Mouse (Mus musculus): Measurements from ENCODE around the gene Ttc21a.
"Not testable (repeated sequence)": the region's sequence is repeated elsewhere in the genome, so short reads cannot be mapped to it uniquely, and the experiment has no call there.

The Ttc21a gene

DNA sequence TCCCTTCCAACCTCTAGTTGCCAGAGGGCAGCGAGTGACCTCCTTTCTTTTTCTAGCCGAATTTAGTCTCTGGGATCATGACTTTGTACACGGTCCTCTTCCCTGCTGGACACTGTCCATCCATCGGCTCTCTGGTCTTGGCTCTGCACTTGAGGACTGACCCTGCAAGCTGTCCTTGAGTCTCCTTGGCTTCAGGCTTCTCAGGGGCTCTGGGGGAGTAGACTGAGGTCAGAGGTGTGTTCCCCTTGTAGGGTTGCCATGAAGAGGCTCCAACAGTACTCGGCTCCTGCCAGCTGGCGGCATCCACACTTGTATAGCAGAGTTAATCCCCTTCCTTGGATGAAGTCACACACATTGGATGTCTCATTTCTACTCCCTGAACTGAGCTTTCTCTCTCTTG, 62.2 kb downstream of the Ttc21a start:
- no peak for DNase-seq (ENCODE audit: low spot score in 2 of 2)

DNA sequence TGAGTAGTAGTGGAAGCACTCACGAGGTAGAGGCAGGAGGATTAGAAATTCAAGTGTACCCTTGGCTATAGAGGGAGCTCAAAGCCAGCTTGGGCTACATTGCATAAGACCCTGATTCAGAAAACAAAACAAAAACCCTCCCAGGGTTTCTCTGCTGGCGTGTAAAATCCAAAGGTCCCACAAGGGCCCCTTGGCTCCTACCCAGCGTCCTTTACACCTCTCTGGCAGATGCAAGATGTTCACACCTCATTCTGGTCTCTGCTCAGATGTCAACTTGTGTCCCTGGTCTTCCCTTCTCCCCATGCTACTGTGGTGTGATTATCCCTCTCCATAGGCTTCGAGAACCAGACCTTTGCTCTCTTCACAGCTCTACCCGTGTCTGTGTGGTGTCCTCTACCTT, 63.4 kb downstream of the Ttc21a start:
- no peak for DNase-seq (ENCODE audit: low spot score in 2 of 2)

DNA sequence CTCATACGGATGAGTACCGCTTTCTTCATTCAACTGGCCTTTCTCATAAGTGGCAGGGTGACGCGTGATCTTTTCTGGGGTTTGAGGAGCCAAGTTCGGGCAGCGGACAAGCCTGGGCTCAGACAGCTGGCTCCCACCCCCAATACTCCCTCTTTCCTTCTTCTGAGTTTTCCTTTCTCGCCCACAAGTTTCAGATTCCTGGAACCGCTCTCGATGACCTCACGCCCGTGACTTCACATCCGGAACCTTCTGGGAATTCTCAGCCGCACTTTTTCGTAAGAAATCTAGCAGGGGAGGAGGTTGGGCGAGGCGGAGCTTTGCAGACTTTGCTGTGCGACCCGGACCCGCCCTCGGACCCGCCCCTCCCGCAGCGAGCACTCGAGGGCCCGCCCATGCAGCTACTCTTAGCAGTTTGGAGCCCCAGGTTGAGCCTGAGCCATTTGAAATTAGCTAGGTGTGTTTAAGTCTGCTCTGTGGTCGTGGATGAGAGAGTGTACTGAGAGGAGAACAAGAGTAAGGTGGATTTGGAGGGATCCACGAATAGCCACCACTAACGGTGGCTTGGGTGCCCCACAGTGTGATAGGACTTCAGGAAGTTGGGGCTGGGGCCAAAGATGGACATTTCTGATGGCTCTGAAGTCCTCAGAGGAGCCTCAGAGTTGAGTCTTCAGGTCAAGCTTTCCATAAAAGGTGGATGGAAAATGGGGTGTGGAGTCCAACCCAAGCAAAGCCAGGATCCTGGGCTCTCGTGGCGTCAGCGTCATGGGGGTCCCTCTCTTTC, 64.7 kb downstream of the Ttc21a start:
- DNase-seq (ENCODE audit: low spot score in 2 of 2) = peak in 1 of 2 experiments; percentile 53

DNA sequence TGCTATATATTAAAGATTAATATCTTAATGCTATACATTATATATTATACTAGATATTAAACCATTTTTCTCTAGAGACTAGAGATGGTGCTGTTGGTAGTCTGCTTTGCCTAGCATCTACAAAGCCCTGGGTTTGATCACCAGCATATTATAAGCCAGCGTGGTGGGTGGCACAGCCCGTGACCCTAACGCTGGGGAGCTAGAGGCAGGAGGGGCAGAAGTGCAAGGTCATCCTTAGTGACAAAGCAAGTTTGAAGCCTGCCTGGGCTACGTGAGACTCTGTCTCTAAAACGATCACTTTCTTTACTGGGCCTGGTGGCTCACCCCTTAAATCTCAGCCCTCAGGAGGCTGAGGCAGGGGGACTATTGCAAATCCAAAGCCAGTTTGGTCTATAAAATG, 65.5 kb downstream of the Ttc21a start:
- DNase-seq (ENCODE audit: low spot score in 2 of 2) = no peak

DNA sequence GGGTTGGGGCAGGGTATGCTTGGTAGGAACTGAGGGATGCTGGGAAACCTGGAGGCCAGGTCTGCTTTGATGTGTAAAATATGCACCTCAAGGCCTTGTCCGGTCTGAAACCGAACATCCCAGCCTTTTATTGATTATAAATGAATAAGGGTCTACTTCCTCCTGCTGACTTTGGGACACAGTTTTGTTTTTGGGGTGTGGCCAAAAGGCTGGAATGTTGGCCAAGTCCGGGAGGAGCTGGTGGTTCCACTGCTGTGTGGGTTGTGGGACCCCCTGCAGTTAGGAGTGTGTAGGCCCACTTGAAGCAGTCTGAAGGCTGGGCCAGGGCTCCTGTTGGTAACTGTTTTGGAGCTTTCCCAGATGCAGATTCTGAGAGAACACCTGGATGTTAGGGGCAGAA, 68.5 kb downstream of the Ttc21a start:
- DNase-seq (ENCODE audit: low spot score in 2 of 2) = no peak

DNA sequence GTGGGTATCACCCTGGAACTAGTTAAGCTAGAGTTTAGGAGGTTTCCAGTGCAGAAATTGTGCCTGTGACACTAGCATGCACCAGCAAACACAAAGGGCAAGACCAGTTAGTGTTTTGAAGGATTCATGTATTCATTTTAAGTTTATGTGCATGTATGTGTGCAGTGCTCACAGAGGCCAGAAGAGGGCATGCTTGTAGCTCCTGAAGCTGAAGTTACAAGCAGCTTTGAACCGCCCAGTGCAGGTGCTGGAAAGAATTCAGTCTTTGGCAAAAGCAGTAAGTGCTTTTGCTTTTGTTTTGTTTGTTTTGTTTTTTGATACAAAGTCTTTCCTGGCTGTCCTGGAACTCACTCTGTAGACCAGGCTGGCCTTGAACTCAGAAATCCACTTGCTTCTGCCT, 70.4 kb downstream of the Ttc21a start:
- DNase-seq (ENCODE audit: low spot score in 2 of 2) = no peak

DNA sequence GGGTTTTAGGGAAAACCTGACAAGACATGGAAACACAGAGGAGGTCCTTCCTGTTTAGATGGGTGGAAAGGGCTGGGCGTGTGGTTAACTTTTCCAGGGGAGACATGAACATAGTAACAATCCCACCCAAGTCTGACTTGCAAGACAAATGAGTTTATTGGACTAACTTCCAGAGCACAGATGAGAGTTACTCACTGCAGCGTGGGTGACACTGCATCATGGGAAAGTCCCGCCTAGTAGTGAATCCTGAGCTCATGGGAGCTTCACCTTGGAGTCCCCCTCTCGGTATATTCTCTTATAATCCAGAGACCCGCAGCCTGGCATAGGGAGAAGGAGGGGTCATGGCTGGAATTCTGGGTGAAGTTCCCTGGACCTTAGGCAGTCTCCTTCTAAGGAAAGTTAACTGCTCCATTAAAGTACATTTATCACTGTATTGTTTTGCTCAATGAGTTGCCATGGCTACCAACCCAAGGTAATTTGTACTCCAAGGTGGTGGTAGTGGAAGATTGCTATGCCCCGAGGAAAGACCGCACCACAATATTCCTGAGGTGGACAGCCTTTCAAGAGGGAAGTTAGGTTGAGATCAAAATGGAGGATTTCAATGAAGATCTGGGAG, 71.9 kb downstream of the Ttc21a start:
- DNase-seq (ENCODE audit: low spot score in 2 of 2) = no peak

DNA sequence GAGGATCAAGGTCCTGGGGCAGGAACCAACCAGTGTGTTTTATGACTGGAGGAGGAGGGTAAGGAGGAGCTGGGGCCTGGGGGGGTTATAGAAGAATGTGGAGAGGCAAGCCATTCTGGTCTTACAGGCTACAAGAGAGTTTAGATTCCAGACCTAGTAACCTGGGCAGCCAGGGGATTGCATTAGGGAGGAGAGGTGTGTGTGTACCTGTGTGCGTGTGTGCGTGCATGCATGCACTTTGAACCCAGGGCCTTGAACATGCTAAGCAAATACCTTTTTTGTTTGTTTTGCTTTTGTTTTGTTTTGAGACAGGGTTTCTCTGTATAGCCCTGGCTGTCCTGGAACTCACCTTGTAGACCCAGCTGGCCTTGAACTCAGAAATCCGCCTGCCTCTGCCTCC, 72.5 kb downstream of the Ttc21a start:
- DNase-seq (ENCODE audit: low spot score in 2 of 2) = no peak

DNA sequence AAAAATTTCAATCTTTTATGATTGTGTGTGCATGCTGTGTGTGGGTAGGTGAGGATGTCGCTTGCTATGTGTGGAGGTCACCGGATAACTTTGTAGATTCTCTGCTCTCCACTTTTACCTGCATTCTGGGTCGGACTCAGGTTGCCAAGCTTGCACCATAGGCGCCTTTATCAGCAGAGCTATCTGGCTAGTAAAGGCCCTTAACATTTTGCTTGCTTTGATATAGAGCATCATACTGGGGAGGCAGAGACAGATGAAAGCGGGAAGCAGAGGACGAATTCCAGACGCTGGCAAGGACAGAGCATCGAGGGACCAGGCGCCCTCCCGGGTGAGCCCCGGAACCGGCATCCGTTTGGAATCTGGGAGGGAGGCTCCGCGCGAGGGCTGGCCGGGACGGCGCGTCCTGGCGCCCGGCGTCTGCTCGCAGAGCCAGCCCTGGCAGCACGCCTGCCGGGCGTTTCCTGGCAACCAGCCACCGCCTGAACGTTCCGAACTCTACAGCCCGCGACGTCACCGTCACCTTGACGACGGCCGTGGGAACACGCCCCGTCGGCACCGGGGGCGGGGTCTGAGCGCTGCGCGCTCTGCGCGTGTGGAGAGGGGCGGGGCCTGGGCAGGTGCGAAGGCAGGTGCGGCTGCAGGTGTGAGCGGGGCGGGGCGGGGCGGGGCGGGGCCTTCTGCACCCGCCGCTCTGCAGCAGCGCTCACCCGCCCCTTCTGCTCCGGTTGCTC, 73.5 kb downstream of the Ttc21a start:
- peak; percentile 86 to 95 for DNase-seq (ENCODE audit: low spot score in 2 of 2)

DNA sequence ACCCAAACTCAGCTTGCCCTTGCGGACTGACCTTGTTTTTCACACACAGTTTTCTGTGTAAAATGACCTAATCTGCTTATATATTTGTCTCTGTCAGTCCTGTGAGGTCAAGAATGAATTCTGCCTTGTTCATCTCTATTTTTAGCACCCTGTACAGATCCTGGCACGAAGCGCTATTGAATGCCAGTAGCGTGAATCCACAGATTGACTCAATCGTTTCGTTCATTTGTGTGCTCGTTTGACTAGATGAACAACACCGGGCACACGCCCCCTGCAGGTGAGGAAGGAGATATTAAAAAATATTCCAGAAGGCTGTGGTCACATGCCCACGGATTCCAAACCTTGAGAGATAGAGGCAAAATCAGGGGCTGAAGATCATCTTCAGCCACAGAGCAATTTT, 74.1 kb downstream of the Ttc21a start:
- peak; percentile 50 to 68 for DNase-seq (ENCODE audit: low spot score in 2 of 2)

DNA sequence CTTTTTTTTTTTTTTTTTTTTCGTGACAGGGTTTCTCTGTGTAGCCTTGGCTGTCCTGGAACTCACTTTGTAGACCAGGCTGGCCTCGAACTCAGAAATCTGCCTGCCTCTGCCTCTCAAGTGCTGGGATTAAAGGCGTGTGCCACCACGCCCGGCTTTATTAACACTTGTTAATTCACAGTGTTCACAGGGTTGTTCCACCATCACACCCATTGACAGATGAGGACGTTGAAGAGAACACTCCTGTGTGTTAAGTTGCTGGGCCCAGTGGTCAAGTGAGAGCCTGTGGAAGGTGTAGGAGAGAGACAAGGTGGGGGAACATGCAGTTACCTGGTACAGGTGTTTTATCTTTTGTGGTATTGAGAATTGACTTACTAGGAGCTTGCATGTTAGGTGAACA, 74.8 kb downstream of the Ttc21a start:
- not testable (repeated sequence) for DNase-seq (ENCODE audit: low spot score in 2 of 2)

DNA sequence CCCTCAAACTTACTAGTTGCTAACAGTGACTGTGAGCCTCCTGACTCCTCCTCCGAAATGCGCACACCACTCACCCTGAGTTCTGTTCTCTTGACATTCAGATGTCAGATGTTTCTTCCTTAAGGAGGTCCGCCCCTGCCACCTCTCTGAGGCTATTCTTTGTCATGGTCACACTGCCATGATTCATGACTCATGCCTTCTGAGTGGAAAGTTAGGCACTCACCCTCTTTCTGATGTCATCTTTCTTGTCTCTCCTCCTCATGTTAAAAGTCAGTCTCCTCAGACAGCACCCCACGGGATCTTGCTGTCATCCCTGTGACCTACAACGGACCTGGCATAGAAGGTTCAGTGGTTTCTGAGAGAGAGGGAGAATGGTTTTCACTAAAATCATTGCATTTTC, 75.4 kb downstream of the Ttc21a start:
- no peak for DNase-seq (ENCODE audit: low spot score in 2 of 2)

DNA sequence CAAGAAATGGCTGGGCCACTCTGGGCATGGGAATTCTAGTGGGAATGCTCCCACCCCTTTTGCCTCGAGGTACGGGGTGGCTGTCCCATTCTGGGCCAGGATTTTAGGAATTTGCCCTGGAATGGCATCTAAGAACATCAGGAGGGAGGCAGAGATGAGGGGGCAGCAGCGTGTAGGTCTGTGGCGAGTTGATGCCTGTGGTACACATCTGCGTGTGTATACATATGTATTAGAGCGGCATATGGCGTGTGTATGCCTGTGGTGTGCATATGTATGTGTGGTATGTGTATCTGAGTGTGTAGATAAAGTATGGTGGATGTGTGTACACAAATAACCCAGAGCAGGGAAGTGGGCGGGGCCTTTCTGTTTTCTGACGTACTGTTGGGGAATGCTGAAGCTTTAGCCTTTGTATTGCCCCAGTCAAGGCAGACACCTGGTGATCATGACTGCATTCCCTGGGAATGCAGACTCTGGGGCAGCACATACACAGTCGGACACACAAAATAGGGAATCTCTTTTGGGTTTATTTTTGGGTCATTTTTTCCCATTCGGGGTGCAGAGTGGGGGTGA, 75.9 kb downstream of the Ttc21a start:
- no peak for DNase-seq (ENCODE audit: low spot score in 2 of 2)

DNA sequence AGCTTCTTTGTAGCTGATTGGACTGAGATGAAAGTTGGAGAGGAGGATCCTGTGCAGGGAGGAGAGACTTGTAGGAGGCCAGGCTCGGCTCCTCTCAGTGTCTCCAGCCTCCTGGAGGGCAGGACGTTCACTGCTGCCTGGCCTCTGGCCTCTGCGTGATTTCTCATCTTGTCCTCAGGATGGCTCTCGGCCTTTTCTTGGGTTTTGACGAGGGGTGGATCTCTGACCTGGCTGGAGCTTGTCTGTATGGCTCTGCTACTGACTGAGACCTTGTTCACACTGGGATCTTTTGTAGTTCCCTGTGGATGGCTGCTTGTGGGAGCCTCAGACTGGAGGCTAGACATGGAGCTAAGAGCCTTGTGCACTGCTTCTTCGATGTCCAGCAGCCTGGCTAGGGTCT, 77.4 kb downstream of the Ttc21a start:
- DNase-seq (ENCODE audit: low spot score in 2 of 2) = no peak

DNA sequence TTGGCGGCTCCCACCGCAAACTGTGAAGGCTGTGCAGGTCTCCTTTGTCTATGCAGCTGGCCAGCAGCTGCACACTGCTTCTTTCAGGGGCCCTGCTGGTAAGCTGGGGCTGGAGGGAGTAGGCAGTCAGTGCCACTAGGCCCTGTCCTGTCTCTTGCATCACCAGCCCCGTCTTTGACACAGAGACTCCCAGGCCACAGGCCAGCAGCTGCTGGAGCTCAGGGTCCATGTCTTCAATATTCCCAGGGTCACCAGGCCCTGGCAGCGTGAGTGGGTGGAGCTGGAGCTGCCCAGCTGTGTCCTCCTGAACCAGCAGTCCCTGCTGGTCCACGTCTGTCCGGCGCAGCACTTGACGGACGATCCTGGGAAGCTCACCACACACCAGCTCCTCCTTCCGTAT, 79.5 kb downstream of the Ttc21a start:
- DNase-seq (ENCODE audit: low spot score in 2 of 2) = no peak
